Comparison of ENCODE assay signal across 13 mouse cellular contexts in the genomic region with DNA sequence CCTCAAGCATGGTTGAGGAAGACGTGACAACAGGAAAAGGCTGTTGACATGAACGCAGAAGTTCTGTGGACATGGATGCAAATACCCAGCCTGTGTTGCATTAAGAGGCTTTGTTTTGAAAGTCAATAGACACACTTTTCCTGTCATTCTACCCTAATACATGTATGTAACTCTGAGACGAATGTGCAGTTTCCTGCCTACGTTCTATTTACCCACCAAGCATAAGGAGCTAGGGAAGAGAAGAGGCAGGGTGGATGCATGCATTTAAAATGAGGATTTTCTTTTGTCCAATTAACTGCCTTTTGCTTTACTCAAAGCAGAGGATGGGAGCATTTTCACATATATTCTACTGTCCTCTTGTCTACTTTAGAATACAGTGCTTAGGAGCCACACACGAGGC.
DNase-seq lines count a peak whose midpoint lies in the region; ATAC-seq and TF ChIP-seq lines count a peak whose summit lies in the region.
"Had no signal": no experiment of that assay in that cellular context is flagged by ENCODE, and none has a peak within 500 bp of the region (broad histone marks: within the 10 kb centered on the region; RNA-seq: fewer than 3 reads in every experiment).

No protein-coding gene starts in this region.

- no peak overlapping the region for H3K4me3 ChIP-seq in forebrain, embryonic 13.5 days
- H3K4me3 ChIP-seq in forebrain, embryonic 11.5 days (ENCODE audit: low read depth, low read length), result no peak overlapping the region
- no peak overlapping the region for H3K4me3 ChIP-seq in forebrain, embryonic 15.5 days
- H3K4me3 ChIP-seq in forebrain, embryonic 12.5 days (replicated peaks), result no peak overlapping the region
- H3K4me3 ChIP-seq in forebrain, postnatal 0 days (ENCODE audit: low read depth, low read length), result no peak overlapping the region
- H3K4me3 ChIP-seq: embryonic facial prominence, embryonic 10.5 days; embryonic facial prominence, embryonic 12.5 days had no signal

- WGBS in forebrain, embryonic 13.5 days, result 78% methylated on average over 5 of the region's 5 CpGs
- WGBS in forebrain, embryonic 11.5 days, result 87% methylated on average over 5 of the region's 5 CpGs
- WGBS in forebrain, embryonic 15.5 days, result 50% methylated on average over 5 of the region's 5 CpGs
- WGBS in forebrain, embryonic 12.5 days, result 83% methylated on average over 5 of the region's 5 CpGs
- 46% methylated on average over 5 of the region's 5 CpGs for WGBS in forebrain, postnatal 0 days

- no peak overlapping the region for H3K4me2 ChIP-seq in forebrain, embryonic 13.5 days
- H3K4me2 ChIP-seq in forebrain, embryonic 11.5 days (ENCODE audit: low read depth, low read length, severe bottlenecking), result no peak overlapping the region
- no peak overlapping the region for H3K4me2 ChIP-seq in forebrain, embryonic 15.5 days (replicated peaks)
- no peak overlapping the region for H3K4me2 ChIP-seq in forebrain, embryonic 12.5 days
- H3K4me2 ChIP-seq in forebrain, postnatal 0 days (ENCODE audit: low read depth), result no peak overlapping the region
- H3K4me2 ChIP-seq: embryonic facial prominence, embryonic 12.5 days had no signal

- no peak for TF ChIP-seq CTCF in forebrain, postnatal 0 days (IDR thresholded peaks at IDR 0.05; ENCODE audit: low read depth)

- H3K4me1 ChIP-seq in forebrain, embryonic 13.5 days, result peaks cover 7% of the 10 kb centered on the region
- no peaks in the 10 kb centered on the region for H3K4me1 ChIP-seq in forebrain, embryonic 11.5 days (replicated peaks; ENCODE audit: control insufficient read depth, insufficient read depth, low read length)
- peaks cover 9% of the 10 kb centered on the region; the same call in 1 of the 2 replicates for H3K4me1 ChIP-seq in forebrain, embryonic 15.5 days
- H3K4me1 ChIP-seq in forebrain, embryonic 12.5 days, result no peaks in the 10 kb centered on the region
- no peaks in the 10 kb centered on the region for H3K4me1 ChIP-seq in forebrain, postnatal 0 days (ENCODE audit: insufficient read depth)
- H3K4me1 ChIP-seq: embryonic facial prominence, embryonic 10.5 days; embryonic facial prominence, embryonic 12.5 days had no signal

- no peaks in the 10 kb centered on the region for H3K27me3 ChIP-seq in forebrain, embryonic 13.5 days
- no peaks in the 10 kb centered on the region for H3K27me3 ChIP-seq in forebrain, embryonic 11.5 days (ENCODE audit: control insufficient read depth, insufficient read depth, low read length)
- H3K27me3 ChIP-seq in forebrain, embryonic 15.5 days, result no peaks in the 10 kb centered on the region
- no peaks in the 10 kb centered on the region for H3K27me3 ChIP-seq in forebrain, embryonic 12.5 days
- no peaks in the 10 kb centered on the region for H3K27me3 ChIP-seq in forebrain, postnatal 0 days (ENCODE audit: insufficient read depth, low read length)
- H3K27me3 ChIP-seq: embryonic facial prominence, embryonic 12.5 days had no signal

- H3K9ac ChIP-seq in forebrain, embryonic 13.5 days, result no peak overlapping the region
- no peak overlapping the region for H3K9ac ChIP-seq in forebrain, embryonic 11.5 days (ENCODE audit: low read length)
- no peak overlapping the region for H3K9ac ChIP-seq in forebrain, embryonic 15.5 days (replicated peaks)
- H3K9ac ChIP-seq in forebrain, embryonic 12.5 days, result no peak overlapping the region
- no peak overlapping the region for H3K9ac ChIP-seq in forebrain, postnatal 0 days
- H3K9ac ChIP-seq: embryonic facial prominence, embryonic 12.5 days had no signal

- 0 out of 2 replicates have a peak overlapping the region, but pooled peaks have one; percentile 40 for H3K27ac ChIP-seq in forebrain, embryonic 13.5 days
- no peak overlapping the region for H3K27ac ChIP-seq in forebrain, embryonic 11.5 days (ENCODE audit: low read depth, low read length)
- peak overlapping the region; percentile 69 for H3K27ac ChIP-seq in forebrain, embryonic 15.5 days (replicated peaks)
- no peak overlapping the region for H3K27ac ChIP-seq in forebrain, embryonic 12.5 days
- H3K27ac ChIP-seq in forebrain, postnatal 0 days (ENCODE audit: low read depth, low read length), result no peak overlapping the region
- H3K27ac ChIP-seq: embryonic facial prominence, embryonic 10.5 days; embryonic facial prominence, embryonic 12.5 days had no signal

- no peaks in the 10 kb centered on the region for H3K9me3 ChIP-seq in forebrain, embryonic 13.5 days (replicated peaks)
- H3K9me3 ChIP-seq in forebrain, embryonic 11.5 days (ENCODE audit: control insufficient read depth, low read length), result no peaks in the 10 kb centered on the region
- H3K9me3 ChIP-seq in forebrain, embryonic 15.5 days, result no peaks in the 10 kb centered on the region
- H3K9me3 ChIP-seq in forebrain, embryonic 12.5 days, result no peaks in the 10 kb centered on the region
- H3K9me3 ChIP-seq in forebrain, postnatal 0 days (ENCODE audit: low read length), result no peaks in the 10 kb centered on the region
- H3K9me3 ChIP-seq: embryonic facial prominence, embryonic 10.5 days; embryonic facial prominence, embryonic 12.5 days had no signal

- no peak for DNase-seq in forebrain, embryonic 11.5 days (ENCODE audit: low spot score)
- DNase-seq in brain, embryonic 18.5 days (ENCODE audit: low read depth, low spot score), result peak; percentile 16
- DNase-seq in forebrain, postnatal 0 days, result no peak
- no peak for DNase-seq in kidney, postnatal 4 days
- DNase-seq: adrenal gland, adult 2 months; adrenal gland, postnatal 10 days; adrenal gland, postnatal 25 days; B cell, adult 2 months had no signal

- ATAC-seq in forebrain, embryonic 13.5 days, result peak; percentile 48; the same call in 1 of the 2 replicates
- ATAC-seq in forebrain, embryonic 11.5 days (replicated peaks; ENCODE audit: low FRiP score), result no peak
- ATAC-seq in forebrain, embryonic 15.5 days (replicated peaks), result peak; percentile 60
- no peak for ATAC-seq in forebrain, embryonic 12.5 days (ENCODE audit: low FRiP score)
- ATAC-seq in forebrain, postnatal 0 days, result peak; percentile 65

- no peaks in the 10 kb centered on the region for H3K36me3 ChIP-seq in forebrain, embryonic 13.5 days (ENCODE audit: poor library complexity, severe bottlenecking)
- no peaks in the 10 kb centered on the region for H3K36me3 ChIP-seq in forebrain, embryonic 11.5 days (ENCODE audit: control insufficient read depth, insufficient read depth, low read length)
- no peaks in the 10 kb centered on the region for H3K36me3 ChIP-seq in forebrain, embryonic 15.5 days
- H3K36me3 ChIP-seq in forebrain, embryonic 12.5 days (replicated peaks), result no peaks in the 10 kb centered on the region
- H3K36me3 ChIP-seq in forebrain, postnatal 0 days (ENCODE audit: insufficient read depth), result no peaks in the 10 kb centered on the region
- H3K36me3 ChIP-seq: embryonic facial prominence, embryonic 10.5 days; embryonic facial prominence, embryonic 12.5 days had no signal

Comparison
In these comparisons a context has a peak if more than half of its experiments do, and no peak if none do; other contexts are left out.
1. ATAC-seq: peak in forebrain, embryonic 13.5 days (single experiment), forebrain, embryonic 15.5 days (single experiment) and forebrain, postnatal 0 days (single experiment); none in forebrain, embryonic 11.5 days (single experiment) and forebrain, embryonic 12.5 days (single experiment).
2. H3K27ac ChIP-seq: peak in forebrain, embryonic 13.5 days (single experiment) and forebrain, embryonic 15.5 days (single experiment); none in forebrain, embryonic 11.5 days (single experiment), forebrain, embryonic 12.5 days (single experiment) and forebrain, postnatal 0 days (single experiment).